Mouse (Mus musculus) megakaryocyte-erythroid progenitor cell, adult 5-6 weeks (primary cell): ENCODE measurements at regions not wholly inside any gene's neighbourhood (a gene's known extent, or its start where the extent isn't known, plus 50 kb on each side); places are given as distances from the start of the nearest gene placed in this dataset.

ENCODE experiments used
- ATAC-seq: replicated peaks from 2 replicates; pipeline ENCODE4 v1.8.0; 2016; ENCODE audit warnings: mild to moderate bottlenecking, inconsistent platforms; ENCODE audit not compliant: severe bottlenecking, poor library complexity, low FRiP score, low TSS enrichment

- ATAC-seq, result no peak
Observed at GRCm38 (mm10) chr5:73859320-73859719, 208.1 kb downstream of the Spata18 start.

GRCm38 (mm10) chr5:73864138-73864761 lies 204.0 kb downstream of the Usp46 start:
- ATAC-seq, result 0 out of 2 replicates have a peak, but pooled peaks have one; percentile 47

DNA sequence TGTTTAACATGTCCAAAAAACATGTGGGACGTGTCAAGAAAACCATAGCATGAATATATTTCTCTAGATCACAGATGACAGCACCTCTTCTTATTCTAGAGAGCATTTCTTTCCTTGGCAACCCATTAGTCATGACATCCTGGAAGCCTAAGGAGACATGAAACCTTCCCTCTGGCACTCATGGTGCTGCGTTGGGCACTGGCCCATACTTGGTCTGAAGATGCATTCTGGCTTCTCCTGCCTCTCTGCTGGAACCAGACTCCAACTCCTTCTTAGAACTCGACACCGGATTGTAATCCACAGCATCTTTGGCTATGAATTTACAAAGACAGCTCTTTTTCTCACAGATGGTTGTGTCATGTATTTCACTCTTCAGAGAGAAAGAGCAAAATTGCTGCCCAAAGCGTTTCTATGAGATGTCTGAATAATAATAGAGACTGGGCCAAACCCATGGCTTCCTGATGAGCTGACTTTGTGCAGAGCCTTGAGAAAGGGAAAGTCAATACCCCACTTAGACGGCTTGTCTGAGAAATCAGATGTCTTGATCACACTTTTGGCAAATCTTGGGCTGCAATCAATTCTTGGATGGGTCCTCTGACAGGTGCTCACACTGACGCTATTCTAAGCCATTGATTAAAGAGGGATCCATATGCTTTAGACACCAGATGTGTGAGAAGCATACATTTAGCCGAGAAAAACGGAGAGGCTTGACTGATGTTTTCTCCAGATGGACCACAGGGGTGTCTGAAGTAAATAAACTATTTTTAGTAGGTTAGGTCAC lies 195.4 kb downstream of the Usp46 start:
- no peak for ATAC-seq

DNA sequence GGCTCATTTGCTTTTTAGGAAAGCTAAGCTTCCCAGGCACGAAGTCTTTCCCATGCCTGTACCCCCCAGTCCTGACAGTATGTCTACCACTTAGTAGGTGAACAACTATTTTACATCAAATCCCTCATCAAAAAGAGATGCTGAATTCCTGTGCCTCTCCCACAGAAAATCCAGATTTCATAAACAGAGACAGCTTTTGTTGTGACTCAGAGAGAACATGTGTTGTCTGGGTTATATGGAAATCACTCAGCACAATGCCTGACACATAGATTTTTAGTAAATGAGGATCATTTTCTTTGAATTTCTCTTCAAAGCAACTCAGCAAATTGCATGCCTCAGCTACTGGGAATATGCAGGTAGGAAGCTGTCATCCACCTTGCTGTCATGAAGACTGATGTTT lies 193.5 kb downstream of the Usp46 start:
- no peak for ATAC-seq

GRCm38 (mm10) chr5:73875847-73876246 lies 192.4 kb downstream of the Usp46 start:
- ATAC-seq, result no peak

DNA sequence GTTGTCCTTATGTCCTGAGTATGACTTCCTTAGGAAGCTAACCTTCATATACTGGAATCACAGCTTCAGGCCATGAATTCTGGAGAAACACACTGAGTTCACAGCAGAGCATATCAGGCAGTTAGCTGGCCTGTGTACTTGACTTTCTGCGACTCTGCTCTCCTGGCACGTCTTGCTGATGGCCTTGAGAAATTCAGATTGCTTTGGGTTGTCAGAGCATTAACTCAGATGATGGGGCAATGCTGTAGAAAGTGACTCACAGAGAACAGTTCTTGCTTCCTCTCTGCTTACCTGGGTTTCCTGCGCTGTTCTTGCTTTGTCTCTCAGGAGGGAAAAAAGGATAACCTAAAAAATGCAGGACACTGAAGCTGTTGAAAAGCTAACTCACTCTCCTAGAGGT lies 187.3 kb downstream of the Usp46 start:
- no peak for ATAC-seq

GRCm38 (mm10) chr5:73881941-73882340 lies 186.3 kb downstream of the Usp46 start:
- ATAC-seq, result no peak

GRCm38 (mm10) chr5:73884998-73885397 lies 183.2 kb downstream of the Usp46 start:
- ATAC-seq, result no peak

GRCm38 (mm10) chr5:73885691-73886090 lies 182.5 kb downstream of the Usp46 start:
- no peak for ATAC-seq

- no peak for ATAC-seq
Observed at GRCm38 (mm10) chr5:73887306-73887958, 180.8 kb downstream of the Usp46 start.

- no peak for ATAC-seq
Observed at GRCm38 (mm10) chr5:73888391-73888790, 179.8 kb downstream of the Usp46 start.

- ATAC-seq, result no peak
Observed at GRCm38 (mm10) chr5:73889342-73889741, 178.9 kb downstream of the Usp46 start.

DNA sequence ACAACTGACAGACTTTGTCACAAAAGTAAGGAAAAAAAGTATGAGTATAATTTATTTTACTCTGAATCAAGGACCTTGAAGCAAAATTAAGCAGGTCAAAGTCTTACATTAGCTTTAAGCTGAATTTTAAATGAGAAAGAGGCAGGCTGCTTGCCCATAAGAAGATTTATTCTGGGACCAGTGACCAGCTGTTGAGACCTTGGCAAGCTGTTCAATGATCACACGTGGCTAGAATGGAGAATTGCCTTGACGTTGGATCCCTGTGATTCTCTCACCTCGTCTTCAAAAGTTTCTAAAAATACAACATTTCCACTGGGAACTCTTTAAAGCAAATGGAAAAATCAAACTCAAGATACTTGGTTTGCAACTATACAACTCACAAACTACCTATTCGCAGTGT lies 177.3 kb downstream of the Usp46 start:
- no peak for ATAC-seq

- no peak for ATAC-seq
Observed at GRCm38 (mm10) chr5:73891606-73892005, 176.6 kb downstream of the Usp46 start.

DNA sequence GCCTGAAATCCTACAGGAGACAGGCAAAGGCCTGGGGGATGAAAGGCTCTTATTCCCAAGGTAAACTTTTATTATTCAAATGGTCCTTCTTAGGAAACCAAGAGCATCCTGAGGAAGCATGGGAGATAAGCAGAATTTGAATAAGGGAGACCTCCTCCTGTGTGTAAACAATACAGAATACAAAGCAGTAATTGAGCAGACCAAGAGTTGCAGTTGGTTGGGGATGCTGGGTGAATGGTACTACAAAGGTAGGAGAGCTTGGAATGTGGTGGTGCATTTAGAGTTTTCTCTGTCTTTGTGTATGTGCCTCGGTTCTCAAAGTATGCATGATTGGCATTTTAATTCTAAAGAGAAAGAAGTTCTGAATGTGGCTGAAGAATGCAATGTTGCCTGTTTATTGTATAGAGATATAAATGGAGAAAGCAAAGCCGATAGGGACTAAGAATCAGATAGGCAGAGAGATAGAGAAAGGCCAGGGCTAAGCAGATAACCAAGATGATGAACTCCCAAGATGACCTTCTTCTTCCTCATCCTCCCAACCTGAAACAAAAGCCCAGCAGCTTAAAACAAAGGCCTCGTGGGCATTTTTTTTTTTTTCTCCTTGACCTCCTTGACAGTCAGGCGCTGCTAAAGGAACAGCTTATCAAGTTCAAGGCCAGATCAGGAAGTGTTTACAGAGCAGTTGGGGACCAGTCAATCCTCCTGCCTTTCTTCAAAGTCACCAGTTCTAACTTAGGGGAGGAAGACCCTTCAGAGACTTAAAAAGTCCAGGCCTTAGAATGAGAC lies 175.6 kb downstream of the Usp46 start:
- no peak for ATAC-seq

GRCm38 (mm10) chr5:73895186-73895585 lies 173.0 kb downstream of the Usp46 start:
- no peak for ATAC-seq

DNA sequence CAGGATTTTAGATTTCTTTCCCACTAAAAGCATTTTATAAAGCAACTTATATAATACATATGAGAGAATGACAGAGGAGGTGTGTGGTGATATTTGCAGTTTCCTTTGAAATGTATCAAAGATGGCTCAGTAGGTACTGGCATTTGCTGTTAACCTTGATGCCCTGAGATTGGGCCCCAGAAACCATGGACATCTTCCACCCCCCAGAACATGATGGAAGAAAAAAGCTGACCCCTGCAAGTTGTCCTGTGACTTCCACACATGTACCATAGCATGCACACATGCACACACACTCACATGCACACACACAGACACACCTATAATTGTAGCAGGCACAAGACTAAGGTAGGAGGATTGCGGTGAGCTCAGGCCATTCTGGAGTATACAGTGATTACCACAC lies 171.4 kb downstream of the Usp46 start:
- no peak for ATAC-seq

GRCm38 (mm10) chr5:73901651-73902050 lies 166.6 kb downstream of the Usp46 start:
- no peak for ATAC-seq

GRCm38 (mm10) chr5:73902470-73903218 lies 165.6 kb downstream of the Usp46 start:
- ATAC-seq, result no peak
